8 mouse cellular contexts compared by ENCODE assay signal in the genomic region with DNA sequence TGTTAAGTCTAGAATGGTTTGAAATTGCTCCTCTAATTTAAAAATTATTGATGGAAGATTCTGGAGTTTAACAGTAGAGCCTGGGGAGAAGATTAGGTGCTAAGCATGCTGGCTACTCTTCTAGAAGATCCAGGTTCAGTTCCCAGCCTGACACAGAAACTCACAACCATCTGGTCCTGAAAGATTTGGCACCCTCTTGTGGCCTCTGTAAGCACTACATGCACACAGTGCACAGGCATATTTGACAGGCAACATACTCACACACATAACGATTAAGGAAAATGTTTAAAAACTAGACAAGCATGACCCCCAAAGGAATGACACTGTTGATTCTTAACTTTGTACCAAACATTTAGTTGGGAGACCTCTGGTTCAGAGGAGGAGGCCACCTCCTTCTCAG. TPM values are rescaled to one million over a fixed set of nuclear protein-coding genes. Genes with fewer than 3 reads are reported as not detected.
A peak's percentile ranks its signal among the peaks of the same experiment; 100 is the strongest.
DNase-seq lines count a peak whose midpoint lies in the region; ATAC-seq and TF ChIP-seq lines count a peak whose summit lies in the region.
"Had no signal": no experiment of that assay in that cellular context is flagged by ENCODE, and none has a peak within 500 bp of the region (broad histone marks: within the 10 kb centered on the region; RNA-seq: fewer than 3 reads in every experiment).

No protein-coding gene starts in this region.

- H3K4me3 ChIP-seq in CH12.LX (replicated peaks in 1 of 3; ENCODE audit: low read depth in 2 of 3, low read length in 2 of 3, poor library complexity in 1 of 3) = no peak overlapping the region
- H3K4me3 ChIP-seq in embryonic facial prominence, embryonic 11.5 days (ENCODE audit: low read depth, low read length) = no peak overlapping the region
- H3K4me3 ChIP-seq in limb, embryonic 11.5 days (ENCODE audit: low read depth, low read length) = no peak overlapping the region
- H3K4me3 ChIP-seq: myocyte had no signal

- no peak for ATAC-seq in embryonic facial prominence, embryonic 11.5 days (replicated peaks; ENCODE audit: insufficient number of reproducible peaks, low FRiP score, low TSS enrichment, low read depth)
- no peak for ATAC-seq in limb, embryonic 11.5 days (ENCODE audit: insufficient number of reproducible peaks, low FRiP score, low TSS enrichment, low read depth)

- H3K79me2 ChIP-seq in CH12.LX (replicated peaks; ENCODE audit: control insufficient read depth, extremely low read depth, insufficient read depth, poor library complexity, severe bottlenecking) = no peaks in the 10 kb centered on the region

- H3K36me3 ChIP-seq in CH12.LX (replicated peaks in 1 of 2; ENCODE audit: control insufficient read depth in 1 of 2, insufficient read depth in 1 of 2, low read length in 1 of 2) = peaks cover 0 to 2% of the 10 kb centered on the region in 2 experiments
- H3K36me3 ChIP-seq in embryonic facial prominence, embryonic 11.5 days (replicated peaks; ENCODE audit: control insufficient read depth, insufficient read depth, low read depth, low read length) = no peaks in the 10 kb centered on the region
- no peaks in the 10 kb centered on the region for H3K36me3 ChIP-seq in limb, embryonic 11.5 days (ENCODE audit: control insufficient read depth, insufficient read depth, low read length)

- dilution Hi-C loops in CH12.LX (cut with MboI; ENCODE audit: extremely low pct_ligation_motif_present, extremely low pct_unique_long_range_greater_than_20kb, low sequenced_read_pairs) = no loop called here

- no peak overlapping the region for H3K9ac ChIP-seq in CH12.LX (ENCODE audit: insufficient read depth, low read depth)
- H3K9ac ChIP-seq in embryonic facial prominence, embryonic 11.5 days (replicated peaks; ENCODE audit: low read length) = no peak overlapping the region
- H3K9ac ChIP-seq in limb, embryonic 11.5 days (ENCODE audit: low read length) = no peak overlapping the region

- 81% methylated on average over 1 of the region's 1 CpGs for WGBS in embryonic facial prominence, embryonic 11.5 days
- 72% methylated on average over 1 of the region's 1 CpGs for WGBS in limb, embryonic 11.5 days

- no peak overlapping the region for H3K27ac ChIP-seq in CH12.LX (ENCODE audit: insufficient read depth, low read depth)
- H3K27ac ChIP-seq in embryonic facial prominence, embryonic 11.5 days (replicated peaks; ENCODE audit: low read depth, low read length) = no peak overlapping the region
- no peak overlapping the region for H3K27ac ChIP-seq in limb, embryonic 11.5 days (replicated peaks; ENCODE audit: low read depth, low read length)

- no peaks in the 10 kb centered on the region for H3K27me3 ChIP-seq in CH12.LX (replicated peaks)
- H3K27me3 ChIP-seq in embryonic facial prominence, embryonic 11.5 days (ENCODE audit: control insufficient read depth, insufficient read depth, low read length) = no peaks in the 10 kb centered on the region
- H3K27me3 ChIP-seq in limb, embryonic 11.5 days (ENCODE audit: control insufficient read depth, insufficient read depth, low read length) = no peaks in the 10 kb centered on the region

- H3K4me2 ChIP-seq in CH12.LX (ENCODE audit: insufficient read depth, low read depth, poor library complexity, severe bottlenecking) = no peak overlapping the region
- no peak overlapping the region for H3K4me2 ChIP-seq in embryonic facial prominence, embryonic 11.5 days (ENCODE audit: low read depth, low read length)
- H3K4me2 ChIP-seq in limb, embryonic 11.5 days (ENCODE audit: low read depth, severe bottlenecking) = no peak overlapping the region

- peak; percentile 46 for DNase-seq in layer of hippocampus, adult 11-12 months (ENCODE audit: low spot score)
- no peak for DNase-seq in layer of hippocampus, postnatal 36 days
- DNase-seq in CH12.LX (ENCODE audit: extremely low read depth) = peak; percentile 85
- DNase-seq in WW6 (ENCODE audit: low read depth, low spot score) = peak; percentile 11
- peak; percentile 58 for DNase-seq in embryonic facial prominence, embryonic 11.5 days (ENCODE audit: low spot score)
- peak; percentile 54 for DNase-seq in limb, embryonic 11.5 days (ENCODE audit: low spot score)
- DNase-seq in spleen, adult 12 weeks (ENCODE audit: low spot score) = peak; percentile 39

- TF ChIP-seq POLR2A in CH12.LX (IDR thresholded peaks at IDR 0.05; ENCODE audit: low read depth, low read length) = no peak

- no peak for TF ChIP-seq EP300 in CH12.LX (IDR thresholded peaks at IDR 0.05; ENCODE audit: low read length)

- H3K4me1 ChIP-seq in CH12.LX (ENCODE audit: control insufficient read depth in 1 of 2, insufficient read depth in 2 of 2) = peaks cover 23 to 45% of the 10 kb centered on the region in 2 experiments
- no peaks in the 10 kb centered on the region for H3K4me1 ChIP-seq in embryonic facial prominence, embryonic 11.5 days (ENCODE audit: control insufficient read depth, insufficient read depth, low read length)
- H3K4me1 ChIP-seq in limb, embryonic 11.5 days (ENCODE audit: control insufficient read depth, insufficient read depth, low read length) = no peaks in the 10 kb centered on the region

- TF ChIP-seq CTCF in CH12.LX (conservative IDR thresholded peaks at IDR 0.05 in 1 of 2, IDR thresholded peaks at IDR 0.05 in 1 of 2; ENCODE audit: low read depth in 2 of 2, low read length in 2 of 2) = peak; percentile 98 to 99

- H3K9me3 ChIP-seq in CH12.LX (replicated peaks; ENCODE audit: low read length) = no peaks in the 10 kb centered on the region
- no peaks in the 10 kb centered on the region for H3K9me3 ChIP-seq in embryonic facial prominence, embryonic 11.5 days (replicated peaks; ENCODE audit: control insufficient read depth, low read length)
- no peaks in the 10 kb centered on the region for H3K9me3 ChIP-seq in limb, embryonic 11.5 days (ENCODE audit: control insufficient read depth, low read length)

- TF ChIP-seq RAD21 in CH12.LX (IDR thresholded peaks at IDR 0.05; ENCODE audit: low read depth, low read length) = peak; percentile 99

- in situ Hi-C loops in CH12.LX (cut with MboI; ENCODE audit: low pct_ligation_motif_present, low pct_unique_long_range_greater_than_20kb, low sequenced_read_pairs) = no loop called here

TF ChIP-seq in CH12.LX, 34 proteins besides CTCF, POLR2A, EP300 and RAD21:
- peak; percentile 98 for TF ChIP-seq SMC3 (IDR thresholded peaks at IDR 0.05; ENCODE audit: low read depth, low read length)
- 0 out of 2 replicates have a peak, but pooled peaks have one; percentile 40 for TF ChIP-seq IRF4 (IDR thresholded peaks at IDR 0.05; ENCODE audit: low read depth, low read length)
- TF ChIP-seq ZKSCAN1 (IDR thresholded peaks at IDR 0.05; ENCODE audit: borderline replicate concordance, low read depth, low read length) = no peak
- peak; percentile 52; the same call in 1 of the 2 replicates for TF ChIP-seq MYC (IDR thresholded peaks at IDR 0.05; ENCODE audit: low read depth, low read length)
- no peak for TF ChIP-seq GABPA (IDR thresholded peaks at IDR 0.05; ENCODE audit: insufficient replicate concordance, low read depth, low read length)
- peak; percentile 89 for TF ChIP-seq ZC3H11A (IDR thresholded peaks at IDR 0.05; ENCODE audit: low read depth, low read length)
- TF ChIP-seq TCF12 (IDR thresholded peaks at IDR 0.05; ENCODE audit: low read depth, low read length) = no peak

RNA-seq across cellular contexts. Expression of a gene that starts 27.5 kb away (rescaled TPM):
- 10 to 100 TPM; 26.9 to 29.1 TPM for total RNA-seq in layer of hippocampus, postnatal 36 days (2021)
- total RNA-seq in CH12.LX (2012; rRNA removed) (7.9 and 9.1 TPM in 2 replicates), CH12.LX (2014; rRNA removed) (6.3 and 6.4 TPM in 2 replicates)
- 6.8 and 7.3 TPM in 2 replicates for polyA plus RNA-seq in CH12.LX (2012; ENCODE audit: insufficient read length, low read depth)
- 10.3 and 10.7 TPM in 2 replicates for polyA plus RNA-seq in embryonic facial prominence, embryonic 11.5 days (2014; fragmentation: Nextera tagmentation; extraction: Ambion mirVana)
- 13.2 and 14.2 TPM in 2 replicates for polyA plus RNA-seq in limb, embryonic 11.5 days (2014; fragmentation: Nextera tagmentation; extraction: Ambion mirVana)

Comparison
In these comparisons a context has a peak if more than half of its experiments do, and no peak if none do; other contexts are left out.
1. DNase-seq: peak in layer of hippocampus, adult 11-12 months (single experiment), CH12.LX (single experiment), WW6 (single experiment), embryonic facial prominence, embryonic 11.5 days (single experiment), limb, embryonic 11.5 days (single experiment) and spleen, adult 12 weeks (single experiment); none in layer of hippocampus, postnatal 36 days (0 of 2).